Mouse (Mus musculus) hindbrain, embryonic 15.5 days (tissue): ENCODE data around the gene Cdh12. TPM values are rescaled to one million over a fixed set of nuclear protein-coding genes. Genes with fewer than 3 reads are reported as not detected.

ENCODE experiments used
- microRNA-seq: library from miRNA; unstranded; fragments of <30 nt; microRNA quantifications from one replicate; pipeline ENCODE4, GENCODE M21; 2016
- polyA plus RNA-seq: library from polyadenylated mRNA; unstranded; fragments of >200 nt; fragmentation: Nextera tagmentation; extraction: Ambion mirVana; gene quantifications from 2 replicates; pipeline ENCODE4 v1.2.1, GENCODE M21; 2015

Gene Cdh12
- polyA plus RNA-seq, 1 experiment from 2014 or later, result 9.6 TPM

Small RNA genes lying within 50 kb of the gene (microRNA-seq; reads per million reads assigned to microRNA genes)
- not detected for gene Gm27397

Other genes with a start within 250 kb of the Cdh12 start
- 0.34 and 0.41 TPM in 2 replicates for gene Acot10, start 217.5 kb downstream of the Cdh12 start, polyA plus RNA-seq